Mouse (Mus musculus) forebrain, embryonic 10.5 days (tissue): ENCODE data around the gene Gbp4. TPM values are rescaled to one million over a fixed set of nuclear protein-coding genes. Genes with fewer than 3 reads are reported as not detected.
"Not testable (repeated sequence)": the region's sequence is repeated elsewhere in the genome, so short reads cannot be mapped to it uniquely, and the experiment has no call there.

Source experiments
- DNase-seq: peaks from one replicate; pipeline ENCODE4 v3.0.0-alpha.2; 2017; ENCODE audit warnings: low spot score; ENCODE audit errors: extremely low spot score
- H3K27ac ChIP-seq: fragments of 300-500 bp; sonication (generic); 2 replicates; pipeline ENCODE4 v1.5.1; 2016; ENCODE audit warnings: mild to moderate bottlenecking
- H3K27me3 ChIP-seq: fragments of 300-500 bp; sonication (generic); 2 replicates; pipeline ENCODE4 v1.6.1; 2016; ENCODE audit warnings: mild to moderate bottlenecking; ENCODE audit not compliant: poor library complexity, severe bottlenecking
- H3K36me3 ChIP-seq: fragments of 300-500 bp; sonication (generic); replicated peaks from 2 replicates; pipeline ENCODE4 v1.6.1; 2016; ENCODE audit warnings: mild to moderate bottlenecking, moderate library complexity
- H3K4me1 ChIP-seq: fragments of 300-500 bp; sonication (generic); 2 replicates; pipeline ENCODE4 v1.6.1; 2016
- H3K4me3 ChIP-seq: fragments of 300-500 bp; sonication (generic); 2 replicates; pipeline ENCODE4 v1.5.1; 2016; ENCODE audit warnings: mild to moderate bottlenecking, moderate library complexity
- H3K9me3 ChIP-seq: fragments of 300-500 bp; sonication (generic); 2 replicates; pipeline ENCODE4 v1.6.1; 2016; ENCODE audit warnings: mild to moderate bottlenecking, moderate library complexity
- WGBS: fragments of 180-500 bp; shearing (Covaris S2); methylation state at CpG from one replicate; pipeline ENCODE4 v1.1.7; 2016; 5-methylcytosine and 5-hydroxymethylcytosine counted together
- polyA plus RNA-seq: library from polyadenylated mRNA; unstranded; fragments of >200 nt; fragmentation: Nextera tagmentation; extraction: Ambion mirVana; gene quantifications from 2 replicates; pipeline ENCODE4 v1.2.1, GENCODE M21; 2016

Gbp4 gene
- 0.04 and 0.33 TPM in 2 replicates for polyA plus RNA-seq

- H3K4me3 ChIP-seq, H3K36me3 ChIP-seq, H3K9me3 ChIP-seq, H3K4me1 ChIP-seq, H3K27ac ChIP-seq, DNase-seq, H3K27me3 ChIP-seq: not testable (repeated sequence)
- 36% methylated on average over 2 of the region's 2 CpGs for WGBS
Observed at GRCm38 (mm10) chr5:105139409-105140088, at the start of gene Gbp4, which contains the start of the genes Gbp9 and Gbp8. Gene Gbp4, minus strand, starts transcription at chr5:105139586. Gene Gbp9, minus strand, starts transcription at chr5:105139539. Gene Gbp8, minus strand, starts transcription at chr5:105139540.

- Histone ChIP-seq H3K4me1 (no peaks in the 10 kb centered on the region), H3K27ac (no peak overlapping the region), H3K27me3 (no peaks in the 10 kb centered on the region), H3K4me3 (no peak overlapping the region), H3K9me3 (no peaks in the 10 kb centered on the region), H3K36me3 (no peaks in the 10 kb centered on the region)
- DNase-seq: no peak
Observed at GRCm38 (mm10) chr5:105181446-105181845, 42.1 kb upstream of the Gbp4 start.

GRCm38 (mm10) chr5:105156582-105156981 is 17.2 kb upstream of the Gbp4 start:
- H3K27ac ChIP-seq: no peak overlapping the region
- H3K4me1 ChIP-seq: no peaks in the 10 kb centered on the region
- WGBS: 86% methylated on average over 5 of the region's 5 CpGs
- no peaks in the 10 kb centered on the region for H3K27me3 ChIP-seq
- no peak overlapping the region for H3K4me3 ChIP-seq
- no peak for DNase-seq
- no peaks in the 10 kb centered on the region for H3K36me3 ChIP-seq
- no peaks in the 10 kb centered on the region for H3K9me3 ChIP-seq

GRCm38 (mm10) chr5:105154049-105154448 is 14.7 kb upstream of the Gbp4 start:
- DNase-seq: no peak
- Histone ChIP-seq H3K27ac (no peak overlapping the region), H3K27me3 (no peaks in the 10 kb centered on the region), H3K36me3 (no peaks in the 10 kb centered on the region), H3K4me3 (no peak overlapping the region), H3K4me1 (no peaks in the 10 kb centered on the region), H3K9me3 (no peaks in the 10 kb centered on the region)

GRCm38 (mm10) chr5:105148062-105148461 is 8.7 kb upstream of the Gbp4 start:
- H3K4me1 ChIP-seq, H3K27me3 ChIP-seq, H3K9me3 ChIP-seq, H3K4me3 ChIP-seq, DNase-seq, H3K27ac ChIP-seq, H3K36me3 ChIP-seq: not testable (repeated sequence)
- 87% methylated on average over 2 of the region's 2 CpGs for WGBS

GRCm38 (mm10) chr5:105146447-105146846 is 7.1 kb upstream of the Gbp4 start:
- H3K4me3 ChIP-seq: no peak overlapping the region
- H3K4me1 ChIP-seq: no peaks in the 10 kb centered on the region
- no peaks in the 10 kb centered on the region for H3K27me3 ChIP-seq

GRCm38 (mm10) chr5:105145731-105146130 is 6.3 kb upstream of the Gbp4 start:
- WGBS: 63% methylated on average over 3 of the region's 3 CpGs
- H3K27ac ChIP-seq, H3K4me3 ChIP-seq, H3K4me1 ChIP-seq, DNase-seq, H3K9me3 ChIP-seq, H3K27me3 ChIP-seq, H3K36me3 ChIP-seq: not testable (repeated sequence)

More at GRCm38 (mm10) chr5:105146447-105146846, 7.1 kb upstream of the Gbp4 start:
- H3K36me3 ChIP-seq: no peaks in the 10 kb centered on the region
- H3K9me3 ChIP-seq: no peaks in the 10 kb centered on the region
- DNase-seq: no peak
- H3K27ac ChIP-seq: no peak overlapping the region

GRCm38 (mm10) chr5:105140089-105140810 is 864 bp upstream of the Gbp4 start:
- not testable (repeated sequence) for H3K4me1 ChIP-seq, DNase-seq, H3K36me3 ChIP-seq, H3K27ac ChIP-seq, H3K27me3 ChIP-seq, H3K4me3 ChIP-seq, H3K9me3 ChIP-seq
- 43% methylated on average over 2 of the region's 2 CpGs for WGBS

- no peaks in the 10 kb centered on the region for H3K27me3 ChIP-seq
- WGBS: 75% methylated on average over 1 of the region's 1 CpGs
- no peaks in the 10 kb centered on the region for H3K36me3 ChIP-seq
- H3K9me3 ChIP-seq: no peaks in the 10 kb centered on the region
- peaks cover 6% of the 10 kb centered on the region; the same call in 1 of the 2 replicates for H3K4me1 ChIP-seq
- no peak overlapping the region for H3K27ac ChIP-seq
- no peak overlapping the region for H3K4me3 ChIP-seq
- no peak for DNase-seq
Observed at GRCm38 (mm10) chr5:105138906-105139305, 480 bp downstream of the Gbp4 start.

GRCm38 (mm10) chr5:105136706-105137304 is 2.6 kb downstream of the Gbp4 start:
- H3K27me3 ChIP-seq, H3K4me1 ChIP-seq, H3K27ac ChIP-seq, DNase-seq, H3K9me3 ChIP-seq, H3K4me3 ChIP-seq, H3K36me3 ChIP-seq: not testable (repeated sequence)
- 86% methylated on average over 3 of the region's 3 CpGs for WGBS

- not testable (repeated sequence) for DNase-seq, H3K36me3 ChIP-seq, H3K9me3 ChIP-seq, H3K4me3 ChIP-seq, H3K4me1 ChIP-seq, H3K27me3 ChIP-seq, H3K27ac ChIP-seq
- 84% methylated on average over 6 of the region's 6 CpGs for WGBS
Observed at GRCm38 (mm10) chr5:105121731-105122130, 17.7 kb downstream of the Gbp4 start.

- H3K27me3 ChIP-seq: no peaks in the 10 kb centered on the region
Observed at GRCm38 (mm10) chr5:105115740-105116139, 23.6 kb downstream of the Gbp4 start.

GRCm38 (mm10) chr5:105114696-105115095 is 24.7 kb downstream of the Gbp4 start:
- WGBS: 83% methylated on average over 2 of the region's 2 CpGs
- Histone ChIP-seq H3K9me3 (no peaks in the 10 kb centered on the region), H3K4me1 (peaks cover 10% of the 10 kb centered on the region), H3K27me3 (no peaks in the 10 kb centered on the region), H3K36me3 (no peaks in the 10 kb centered on the region), H3K4me3 (no peak overlapping the region), H3K27ac (no peak overlapping the region)
- DNase-seq: no peak

More at GRCm38 (mm10) chr5:105115740-105116139, 23.6 kb downstream of the Gbp4 start:
- Histone ChIP-seq H3K4me3 (no peak overlapping the region), H3K4me1 (peaks cover 3% of the 10 kb centered on the region; the same call in 1 of the 2 replicates), H3K36me3 (no peaks in the 10 kb centered on the region), H3K27ac (no peak overlapping the region), H3K9me3 (no peaks in the 10 kb centered on the region)
- no peak for DNase-seq
- 86% methylated on average over 2 of the region's 2 CpGs for WGBS
